Comparison of ENCODE assay signal across 10 mouse cellular contexts in the genomic region with DNA sequence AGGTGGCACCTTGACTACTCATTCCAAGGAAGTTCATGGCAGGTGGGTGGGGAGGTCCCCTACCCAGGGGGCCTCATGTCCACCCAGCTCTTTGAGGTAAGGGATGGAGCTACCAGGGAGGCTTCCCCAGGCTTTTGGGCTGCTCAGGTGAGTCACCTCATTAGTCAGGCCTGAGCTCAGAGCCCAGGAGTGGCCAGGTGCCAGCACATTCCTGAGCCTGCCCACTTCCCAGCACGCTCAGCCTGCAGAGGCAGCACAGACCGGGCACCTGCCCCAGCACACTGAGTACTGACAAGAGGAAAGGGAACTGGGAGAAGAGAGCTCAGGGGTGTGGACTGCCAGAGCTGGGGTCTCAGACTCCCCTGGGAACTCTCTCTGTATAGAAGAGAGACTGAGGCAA. TPM values are rescaled to one million over a fixed set of nuclear protein-coding genes. Genes with fewer than 3 reads are reported as not detected.
A peak's percentile ranks its signal among the peaks of the same experiment; 100 is the strongest.
DNase-seq lines count a peak whose midpoint lies in the region.
"Had no signal": no experiment of that assay in that cellular context is flagged by ENCODE, and none has a peak within 500 bp of the region (broad histone marks: within the 10 kb centered on the region; RNA-seq: fewer than 3 reads in every experiment).

No protein-coding gene starts in this region.

- DNase-seq in 3T3-L1 (ENCODE audit: low read depth, low spot score), result peak; percentile 84
- DNase-seq in brain, adult 2 months (ENCODE audit: low read depth, low spot score), result peak; percentile 36
- peak; percentile 93 for DNase-seq in kidney, adult 9 months
- DNase-seq in lung, postnatal 10 days, result peak; percentile 67
- no peak for DNase-seq in left cerebral cortex, postnatal 10 days (ENCODE audit: extremely low spot score in 1 of 2, low spot score in 2 of 2)
- DNase-seq in left cerebral cortex, adult 18-20 months (ENCODE audit: low spot score in 2 of 2), result no peak
- DNase-seq in adrenal gland, postnatal 14 days, result no peak
- DNase-seq in spleen, postnatal 10 days (ENCODE audit: low spot score in 2 of 2), result no peak
- DNase-seq: heart, adult 11 months; liver had no signal

- intact Hi-C loops in left cerebral cortex, postnatal 10 days (cut with DNase I), result no loop called here

RNA-seq across cellular contexts. Expression of a gene that starts 24.0 kb away (rescaled TPM):
- total RNA-seq in left cerebral cortex, postnatal 10 days (2021), result 10 to 100 TPM; 12.5 to 13.4 TPM
- 1 to 10 TPM; 4.4 to 4.5 TPM for total RNA-seq in left cerebral cortex, adult 18-20 months (2021)
- 42.3 and 103 TPM in 2 replicates for total RNA-seq in adrenal gland, postnatal 14 days (2021)

Comparison
In these comparisons a context has a peak if more than half of its experiments do, and no peak if none do; other contexts are left out.
1. DNase-seq: peak in 3T3-L1 (single experiment), brain, adult 2 months (single experiment), kidney, adult 9 months (single experiment) and lung, postnatal 10 days (single experiment); none in left cerebral cortex, postnatal 10 days (0 of 2), left cerebral cortex, adult 18-20 months (0 of 2), adrenal gland, postnatal 14 days (single experiment) and spleen, postnatal 10 days (0 of 2).